Mouse (Mus musculus) myocyte (in vitro differentiated cells): ENCODE results near the gene Oaf.

Source experiments
- E2F4 ChIP-seq: IDR thresholded peaks from one replicate; pipeline ENCODE4 v1.6.1; 2011; ENCODE audit warnings: mild to moderate bottlenecking, control low read depth, moderate library complexity; ENCODE audit not compliant: insufficient read depth
- MAX ChIP-seq: IDR thresholded peaks from one replicate; pipeline ENCODE4 v1.6.1; 2011; ENCODE audit warnings: low read depth, mild to moderate bottlenecking, control low read depth
- MYOD1 ChIP-seq, 3 experiments: IDR thresholded peaks; one replicate each; pipeline ENCODE4 v1.6.1; 2011; ENCODE audit warnings: control low read depth in 2 of 3, low read depth in 2 of 3, mild to moderate bottlenecking in 2 of 3, moderate library complexity in 1 of 3; ENCODE audit not compliant: insufficient read length in 2 of 3, control insufficient read depth in 1 of 3
- MYOG ChIP-seq, 3 experiments: IDR thresholded peaks; one replicate each; pipeline ENCODE4 v1.6.1; 2011; ENCODE audit warnings: control low read depth in 2 of 3, low read depth in 2 of 3, mild to moderate bottlenecking in 2 of 3; ENCODE audit not compliant: insufficient read length in 2 of 3, control insufficient read depth in 1 of 3, insufficient read depth in 1 of 3
- POLR2A ChIP-seq: IDR thresholded peaks from one replicate; pipeline ENCODE4 v1.6.1; 2011; ENCODE audit warnings: low read depth, mild to moderate bottlenecking, control low read depth, moderate library complexity; ENCODE audit not compliant: insufficient read length
- POLR2AphosphoS2 ChIP-seq: IDR thresholded peaks from one replicate; pipeline ENCODE4 v1.6.1; 2011; ENCODE audit warnings: low read depth, control low read depth; ENCODE audit not compliant: insufficient read length
- TCF12 ChIP-seq: IDR thresholded peaks from one replicate; pipeline ENCODE4 v1.6.1; 2011; ENCODE audit warnings: mild to moderate bottlenecking, control low read depth; ENCODE audit not compliant: poor library complexity, insufficient read depth, severe bottlenecking

DNA sequence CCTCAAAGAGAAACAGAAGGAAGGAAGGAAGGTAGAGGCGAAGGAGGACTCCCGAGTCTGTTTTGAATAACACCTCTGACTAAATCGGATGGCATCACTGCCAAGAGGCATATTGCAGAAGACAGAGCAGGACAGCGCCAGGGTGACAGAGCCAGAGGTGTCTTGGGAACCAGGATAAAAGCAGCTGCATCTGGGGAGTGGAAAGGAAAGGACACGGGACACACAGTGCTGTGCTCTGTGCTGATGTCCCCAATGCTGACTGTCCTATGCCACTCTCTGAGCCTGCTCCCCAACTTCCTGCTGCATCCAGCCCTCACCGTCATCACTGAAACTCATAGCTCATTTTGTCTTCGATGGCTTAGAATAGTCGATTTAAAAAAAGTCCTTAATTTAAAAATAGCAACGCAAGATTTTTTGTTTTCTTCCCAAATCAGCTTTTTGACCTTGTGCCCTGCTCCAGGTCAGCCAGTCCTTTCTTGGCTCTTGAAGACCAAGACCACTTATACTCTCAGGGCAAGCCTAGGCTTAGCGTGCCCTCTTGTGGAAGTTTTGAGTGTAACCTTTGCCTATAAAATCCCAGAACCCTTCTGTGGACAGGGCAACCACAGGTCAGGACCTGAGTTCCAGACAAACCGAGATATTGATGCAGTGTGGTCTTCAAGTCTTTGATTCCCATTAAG lies 28.8 kb downstream of the Oaf start:
- no peak for TF ChIP-seq POLR2A
- TF ChIP-seq MYOG (IDR thresholded peaks at IDR 0.05; ENCODE audit: control insufficient read depth in 1 of 3, insufficient read depth in 1 of 3, insufficient read length in 2 of 3, low read depth in 2 of 3): no peak
- no peak for TF ChIP-seq TCF12
- no peak for TF ChIP-seq E2F4
- TF ChIP-seq POLR2AphosphoS2: no peak
- TF ChIP-seq MYOD1 (IDR thresholded peaks at IDR 0.05; ENCODE audit: control insufficient read depth in 1 of 3, insufficient read length in 2 of 3, low read depth in 2 of 3): no peak
- no peak for TF ChIP-seq MAX
